Mouse (Mus musculus): ENCODE results near the gene Slco1a5. TPM values are rescaled to one million over a fixed set of nuclear protein-coding genes. Genes with fewer than 3 reads are reported as not detected.

Slco1a5 gene
- polyA plus RNA-seq, 1 experiment from 2014 or later, result not detected

GRCm38 (mm10) chr6:142245065-142245464 is 77.7 kb downstream of the Slco1a5 start:
- H3K9ac ChIP-seq (ENCODE audit: low read depth, low read length), result no peak overlapping the region
- no peaks in the 10 kb centered on the region for H3K27me3 ChIP-seq (ENCODE audit: control insufficient read depth, insufficient read depth, low read length)
- H3K36me3 ChIP-seq (ENCODE audit: control insufficient read depth, insufficient read depth, low read length), result no peaks in the 10 kb centered on the region
- H3K4me2 ChIP-seq, result no peak overlapping the region
- ATAC-seq (replicated peaks; ENCODE audit: insufficient number of reproducible peaks, low FRiP score, low TSS enrichment), result no peak
- H3K4me3 ChIP-seq (ENCODE audit: low read depth, low read length), result no peak overlapping the region
- no peak overlapping the region for H3K27ac ChIP-seq (ENCODE audit: low read depth, low read length)
- 78% methylated on average over 5 of the region's 5 CpGs for WGBS (ENCODE audit: insufficient replicate concordance)
- H3K4me1 ChIP-seq (ENCODE audit: control insufficient read depth, insufficient read depth, low read length), result no peaks in the 10 kb centered on the region
- H3K9me3 ChIP-seq (replicated peaks; ENCODE audit: control insufficient read depth, low read length), result no peaks in the 10 kb centered on the region

- no peaks in the 10 kb centered on the region for H3K4me1 ChIP-seq (ENCODE audit: control insufficient read depth, insufficient read depth, low read length)
- no peaks in the 10 kb centered on the region for H3K9me3 ChIP-seq (replicated peaks; ENCODE audit: control insufficient read depth, low read length)
- H3K9ac ChIP-seq (ENCODE audit: low read depth, low read length), result no peak overlapping the region
- ATAC-seq (replicated peaks; ENCODE audit: insufficient number of reproducible peaks, low FRiP score, low TSS enrichment), result no peak
- no peak overlapping the region for H3K4me3 ChIP-seq (ENCODE audit: low read depth, low read length)
- H3K27me3 ChIP-seq (ENCODE audit: control insufficient read depth, insufficient read depth, low read length), result no peaks in the 10 kb centered on the region
- H3K36me3 ChIP-seq (ENCODE audit: control insufficient read depth, insufficient read depth, low read length), result no peaks in the 10 kb centered on the region
- no peak overlapping the region for H3K4me2 ChIP-seq
- H3K27ac ChIP-seq (ENCODE audit: low read depth, low read length), result no peak overlapping the region
- 77% methylated on average over 1 of the region's 1 CpGs for WGBS (ENCODE audit: insufficient replicate concordance)
These were observed 83.3 kb downstream of the Slco1a5 start for GRCm38 (mm10) chr6:142239468-142239867.

- H3K9ac ChIP-seq (ENCODE audit: low read depth, low read length), result no peak overlapping the region
- no peaks in the 10 kb centered on the region for H3K27me3 ChIP-seq (ENCODE audit: control insufficient read depth, insufficient read depth, low read length)
- no peak overlapping the region for H3K27ac ChIP-seq (ENCODE audit: low read depth, low read length)
- no peak for ATAC-seq (replicated peaks; ENCODE audit: insufficient number of reproducible peaks, low FRiP score, low TSS enrichment)
- H3K4me3 ChIP-seq (ENCODE audit: low read depth, low read length), result no peak overlapping the region
- H3K4me1 ChIP-seq (ENCODE audit: control insufficient read depth, insufficient read depth, low read length), result no peaks in the 10 kb centered on the region
- H3K36me3 ChIP-seq (ENCODE audit: control insufficient read depth, insufficient read depth, low read length), result no peaks in the 10 kb centered on the region
- no peaks in the 10 kb centered on the region for H3K9me3 ChIP-seq (replicated peaks; ENCODE audit: control insufficient read depth, low read length)
- H3K4me2 ChIP-seq, result no peak overlapping the region
These were observed 102.6 kb downstream of the Slco1a5 start for GRCm38 (mm10) chr6:142220138-142220537.

GRCm38 (mm10) chr6:142211821-142212220 is 111.0 kb downstream of the Slco1a5 start:
- Histone ChIP-seq H3K9me3 (replicated peaks; ENCODE audit: control insufficient read depth, low read length) (no peaks in the 10 kb centered on the region), H3K27me3 (ENCODE audit: control insufficient read depth, insufficient read depth, low read length) (no peaks in the 10 kb centered on the region), H3K4me3 (ENCODE audit: low read depth, low read length) (no peak overlapping the region), H3K36me3 (ENCODE audit: control insufficient read depth, insufficient read depth, low read length) (no peaks in the 10 kb centered on the region), H3K4me1 (ENCODE audit: control insufficient read depth, insufficient read depth, low read length) (no peaks in the 10 kb centered on the region), H3K27ac (ENCODE audit: low read depth, low read length) (no peak overlapping the region), H3K4me2 (no peak overlapping the region), H3K9ac (ENCODE audit: low read depth, low read length) (no peak overlapping the region)
- no peak for ATAC-seq (replicated peaks; ENCODE audit: insufficient number of reproducible peaks, low FRiP score, low TSS enrichment)

GRCm38 (mm10) chr6:142209749-142210148 is 113.0 kb downstream of the Slco1a5 start:
- Histone ChIP-seq H3K36me3 (ENCODE audit: control insufficient read depth, insufficient read depth, low read length) (no peaks in the 10 kb centered on the region), H3K9me3 (replicated peaks; ENCODE audit: control insufficient read depth, low read length) (no peaks in the 10 kb centered on the region), H3K27me3 (ENCODE audit: control insufficient read depth, insufficient read depth, low read length) (no peaks in the 10 kb centered on the region), H3K4me1 (ENCODE audit: control insufficient read depth, insufficient read depth, low read length) (no peaks in the 10 kb centered on the region), H3K9ac (ENCODE audit: low read depth, low read length) (no peak overlapping the region), H3K27ac (ENCODE audit: low read depth, low read length) (no peak overlapping the region), H3K4me2 (no peak overlapping the region), H3K4me3 (ENCODE audit: low read depth, low read length) (no peak overlapping the region)
- ATAC-seq (replicated peaks; ENCODE audit: insufficient number of reproducible peaks, low FRiP score, low TSS enrichment), result no peak

- H3K4me2 ChIP-seq, result no peak within 1 kb of the TSS
- WGBS (ENCODE audit: insufficient replicate concordance), result 86% methylated on average over 4 of the region's 4 CpGs
- H3K4me3 ChIP-seq (ENCODE audit: low read depth, low read length), result no peak within 1 kb of the TSS
- H3K27me3 ChIP-seq (ENCODE audit: control insufficient read depth, insufficient read depth, low read length), result no peaks in the 10 kb centered on the region
- no peak within 1 kb of the TSS for H3K9ac ChIP-seq (ENCODE audit: low read depth, low read length)
- no peak for ATAC-seq (replicated peaks; ENCODE audit: insufficient number of reproducible peaks, low FRiP score, low TSS enrichment)
- no peak within 1 kb of the TSS for H3K27ac ChIP-seq (ENCODE audit: low read depth, low read length)
- H3K36me3 ChIP-seq (ENCODE audit: control insufficient read depth, insufficient read depth, low read length), result no peaks in the 10 kb centered on the region
- H3K9me3 ChIP-seq (replicated peaks; ENCODE audit: control insufficient read depth, low read length), result no peaks in the 10 kb centered on the region
- H3K4me1 ChIP-seq (ENCODE audit: control insufficient read depth, insufficient read depth, low read length), result no peaks in the 10 kb centered on the region
These were observed 114.4 kb downstream of the Slco1a5 start, which contains the start of gene Slco1a6 for GRCm38 (mm10) chr6:142208421-142208820. Slco1a6 (minus strand) TSS chr6:142208521.

GRCm38 (mm10) chr6:142200524-142200923 is 122.3 kb downstream of the Slco1a5 start:
- no peak overlapping the region for H3K4me3 ChIP-seq (ENCODE audit: low read depth, low read length)
- H3K9me3 ChIP-seq (replicated peaks; ENCODE audit: control insufficient read depth, low read length), result no peaks in the 10 kb centered on the region
- H3K27me3 ChIP-seq (ENCODE audit: control insufficient read depth, insufficient read depth, low read length), result no peaks in the 10 kb centered on the region
- ATAC-seq (replicated peaks; ENCODE audit: insufficient number of reproducible peaks, low FRiP score, low TSS enrichment), result no peak
- no peak overlapping the region for H3K27ac ChIP-seq (ENCODE audit: low read depth, low read length)
- no peaks in the 10 kb centered on the region for H3K4me1 ChIP-seq (ENCODE audit: control insufficient read depth, insufficient read depth, low read length)
- no peak overlapping the region for H3K4me2 ChIP-seq
- no peaks in the 10 kb centered on the region for H3K36me3 ChIP-seq (ENCODE audit: control insufficient read depth, insufficient read depth, low read length)
- H3K9ac ChIP-seq (ENCODE audit: low read depth, low read length), result no peak overlapping the region

GRCm38 (mm10) chr6:142194245-142194644 is 128.5 kb downstream of the Slco1a5 start:
- no peaks in the 10 kb centered on the region for H3K27me3 ChIP-seq (ENCODE audit: control insufficient read depth, insufficient read depth, low read length)
- no peak overlapping the region for H3K9ac ChIP-seq (ENCODE audit: low read depth, low read length)
- H3K4me1 ChIP-seq (ENCODE audit: control insufficient read depth, insufficient read depth, low read length), result no peaks in the 10 kb centered on the region
- H3K4me3 ChIP-seq (ENCODE audit: low read depth, low read length), result no peak overlapping the region
- H3K27ac ChIP-seq (ENCODE audit: low read depth, low read length), result no peak overlapping the region
- no peaks in the 10 kb centered on the region for H3K9me3 ChIP-seq (replicated peaks; ENCODE audit: control insufficient read depth, low read length)
- no peaks in the 10 kb centered on the region for H3K36me3 ChIP-seq (ENCODE audit: control insufficient read depth, insufficient read depth, low read length)
- ATAC-seq (replicated peaks; ENCODE audit: insufficient number of reproducible peaks, low FRiP score, low TSS enrichment), result no peak
- H3K4me2 ChIP-seq, result no peak overlapping the region
- WGBS (ENCODE audit: insufficient replicate concordance), result 75% methylated on average over 8 of the region's 8 CpGs

GRCm38 (mm10) chr6:142191962-142192361 is 130.8 kb downstream of the Slco1a5 start:
- no peak for ATAC-seq (replicated peaks; ENCODE audit: insufficient number of reproducible peaks, low FRiP score, low TSS enrichment)
- Histone ChIP-seq H3K27me3 (ENCODE audit: control insufficient read depth, insufficient read depth, low read length) (no peaks in the 10 kb centered on the region), H3K27ac (ENCODE audit: low read depth, low read length) (no peak overlapping the region), H3K36me3 (ENCODE audit: control insufficient read depth, insufficient read depth, low read length) (no peaks in the 10 kb centered on the region), H3K4me1 (ENCODE audit: control insufficient read depth, insufficient read depth, low read length) (no peaks in the 10 kb centered on the region), H3K9me3 (replicated peaks; ENCODE audit: control insufficient read depth, low read length) (no peaks in the 10 kb centered on the region), H3K4me2 (no peak overlapping the region), H3K4me3 (ENCODE audit: low read depth, low read length) (no peak overlapping the region), H3K9ac (ENCODE audit: low read depth, low read length) (no peak overlapping the region)
- WGBS (ENCODE audit: insufficient replicate concordance), result 72% methylated on average over 1 of the region's 1 CpGs
